Mouse (Mus musculus) myocyte (in vitro differentiated cells): ENCODE measurements at regions not wholly inside any gene's neighbourhood (a gene's known extent, or its start where the extent isn't known, plus 50 kb on each side); places are given as distances from the start of the nearest gene placed in this dataset.

Experiments
- MAX ChIP-seq: IDR thresholded peaks from one replicate; pipeline ENCODE4 v1.6.1; 2011; ENCODE audit warnings: low read depth, mild to moderate bottlenecking, control low read depth
- POLR2A ChIP-seq: IDR thresholded peaks from one replicate; pipeline ENCODE4 v1.6.1; 2011; ENCODE audit warnings: low read depth, mild to moderate bottlenecking, control low read depth, moderate library complexity; ENCODE audit not compliant: insufficient read length

DNA sequence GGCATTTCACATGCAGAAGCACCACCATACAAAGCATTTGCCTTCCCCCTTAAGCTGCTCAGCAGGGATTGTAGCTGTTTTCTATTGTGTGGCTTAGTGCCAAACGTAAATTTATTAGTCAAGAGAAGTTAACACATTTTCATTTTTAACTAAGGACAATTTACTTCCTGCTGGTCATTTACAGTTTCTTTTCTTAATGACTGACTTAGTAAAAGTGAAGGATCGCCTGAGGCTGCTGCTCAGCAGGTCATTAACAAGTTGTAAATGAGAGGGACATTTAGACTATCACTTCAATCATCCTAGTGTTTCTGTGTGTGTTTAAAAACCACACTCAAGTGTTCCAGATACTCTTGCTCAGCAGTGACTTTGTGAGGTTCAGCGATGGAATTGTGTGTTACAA lies 1005.5 kb downstream of the Dnajb9 start:
- TF ChIP-seq POLR2A = no peak
- no peak for TF ChIP-seq MAX
